9 mouse cellular contexts compared by ENCODE assay signal in the genomic region with DNA sequence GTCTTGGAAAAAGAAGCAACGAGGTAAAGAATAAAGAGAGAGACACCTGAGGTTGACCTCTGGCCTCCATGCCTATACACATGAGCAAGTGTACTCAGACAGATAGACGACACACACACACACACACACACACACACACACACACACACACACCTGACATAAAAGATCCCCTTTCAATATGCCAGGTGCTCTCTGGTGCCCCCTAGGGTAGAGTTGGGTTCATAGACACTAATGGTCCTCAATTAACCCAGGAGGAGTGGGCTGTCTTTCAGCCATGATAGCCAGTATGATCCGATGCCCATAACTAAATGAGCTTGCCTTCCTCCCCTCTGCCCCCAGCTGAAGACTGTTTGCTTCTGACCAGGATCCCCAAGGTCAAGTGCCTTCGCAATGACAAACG. TPM values are rescaled to one million over a fixed set of nuclear protein-coding genes. Genes with fewer than 3 reads are reported as not detected.
DNase-seq lines count a peak whose midpoint lies in the region; ATAC-seq and TF ChIP-seq lines count a peak whose summit lies in the region.
"Had no signal": no experiment of that assay in that cellular context is flagged by ENCODE, and none has a peak within 500 bp of the region (broad histone marks: within the 10 kb centered on the region; RNA-seq: fewer than 3 reads in every experiment).

No protein-coding gene starts in this region.

- no peak overlapping the region for H3K9ac ChIP-seq in kidney, embryonic 14.5 days (ENCODE audit: low read depth, low read length)

- no peak overlapping the region for H3K4me3 ChIP-seq in kidney, embryonic 14.5 days (ENCODE audit: low read length)
- H3K4me3 ChIP-seq in E14TG2a.4 (replicated peaks; ENCODE audit: low read length), result no peak overlapping the region
- H3K4me3 ChIP-seq: erythroblast, embryonic 14.5 days had no signal

- peaks cover 8% of the 10 kb centered on the region; the same call in 1 of the 2 replicates for H3K4me1 ChIP-seq in kidney, embryonic 14.5 days (ENCODE audit: control insufficient read depth, insufficient read depth, low read length)
- peaks cover 15% of the 10 kb centered on the region for H3K4me1 ChIP-seq in E14TG2a.4 (replicated peaks; ENCODE audit: low read depth, low read length)

- no peaks in the 10 kb centered on the region for H3K9me3 ChIP-seq in kidney, embryonic 14.5 days (ENCODE audit: control insufficient read depth, low read length)
- no peaks in the 10 kb centered on the region for H3K9me3 ChIP-seq in E14TG2a.4 (ENCODE audit: low read length)

- no peak overlapping the region for H3K27ac ChIP-seq in kidney, embryonic 14.5 days (ENCODE audit: low read depth, low read length)

- H3K36me3 ChIP-seq in kidney, embryonic 14.5 days (ENCODE audit: control insufficient read depth, insufficient read depth, low read length), result no peaks in the 10 kb centered on the region
- H3K36me3 ChIP-seq in E14TG2a.4 (ENCODE audit: insufficient read depth, low read length), result no peaks in the 10 kb centered on the region

- H3K4me2 ChIP-seq in kidney, embryonic 14.5 days (replicated peaks; ENCODE audit: low read depth, low read length), result no peak overlapping the region

- no peak for ATAC-seq in kidney, embryonic 14.5 days (ENCODE audit: low FRiP score, low TSS enrichment)

- peak; percentile 13 to 14 for DNase-seq in kidney, adult 8-10 months
- DNase-seq in A20 (ENCODE audit: low read depth, low spot score), result peak; percentile 64
- DNase-seq in cerebellum, adult 8-10 months, result peak; percentile 44
- peak; percentile 53 for DNase-seq in lung, postnatal 36 days
- no peak for DNase-seq in heart, adult 11 months
- DNase-seq in ovary, adult 18-20 months (ENCODE audit: low spot score), result no peak

- TF ChIP-seq CTCF in E14TG2a.4 (conservative IDR thresholded peaks at IDR 0.05; ENCODE audit: low read length), result peak; percentile 73

- 74% methylated on average over 5 of the region's 5 CpGs for WGBS in kidney, embryonic 14.5 days

- H3K27me3 ChIP-seq in kidney, embryonic 14.5 days (ENCODE audit: control insufficient read depth, insufficient read depth, low read length), result no peaks in the 10 kb centered on the region
- H3K27me3 ChIP-seq in E14TG2a.4 (ENCODE audit: insufficient read depth, low read length), result peaks cover 53% of the 10 kb centered on the region

RNA-seq across cellular contexts. Expression of gene Galnt16, which starts 59.0 kb away (rescaled TPM):
- polyA plus RNA-seq in kidney, embryonic 14.5 days (2014; fragmentation: Nextera tagmentation; extraction: Ambion mirVana), result 3.1 TPM in 2 replicates

Comparison
In these comparisons a context has a peak if more than half of its experiments do, and no peak if none do; other contexts are left out.
1. DNase-seq: peak in kidney, adult 8-10 months (2 of 2), A20 (single experiment), cerebellum, adult 8-10 months (single experiment) and lung, postnatal 36 days (single experiment); none in heart, adult 11 months (single experiment) and ovary, adult 18-20 months (single experiment).